Mouse (Mus musculus) CH12.LX (cell line): Measurements from ENCODE around the gene Rhbdl1.

Experiments used
- KAT2A ChIP-seq: IDR thresholded peaks from 2 replicates; pipeline ENCODE4 v1.6.1; 2012; ENCODE audit warnings: low read length, improper control_type of control experiment, inconsistent platforms; ENCODE audit not compliant: insufficient replicate concordance
- POLR2A ChIP-seq: IDR thresholded peaks from 2 replicates; pipeline ENCODE4 v1.6.1; 2011; ENCODE audit warnings: low read depth, mild to moderate bottlenecking, improper control_type of control experiment, low read length

DNA sequence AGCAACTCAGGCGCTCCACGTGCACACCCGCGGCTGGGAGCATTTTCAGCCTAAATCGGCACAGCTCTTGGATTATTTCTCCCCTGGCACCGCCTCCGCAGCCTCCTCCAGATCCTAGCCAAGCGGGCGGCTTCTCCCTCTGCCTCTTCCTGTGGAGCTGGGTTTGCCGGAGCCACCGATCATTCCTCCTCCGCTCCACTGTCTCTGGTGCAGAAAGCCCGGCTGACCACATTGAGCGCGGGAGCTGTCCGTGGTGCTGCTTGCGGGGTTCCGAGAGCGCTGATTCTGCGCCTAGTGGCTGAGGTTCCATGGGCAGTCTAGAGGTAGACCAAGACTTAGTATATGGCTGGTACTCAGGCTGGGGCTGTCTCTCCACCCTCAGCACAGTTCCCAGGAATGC, 23.6 kb downstream of the Rhbdl1 start:
- TF ChIP-seq POLR2A (no peak), KAT2A (no peak)
